Mouse (Mus musculus) midbrain, embryonic 11.5 days (tissue): Measurements from ENCODE around the gene Cops7b. TPM values are rescaled to one million over a fixed set of nuclear protein-coding genes. Genes with fewer than 3 reads are reported as not detected.

Experiments
- ATAC-seq: fragments of 200-750 bp; cut with Nextera tagmentation; 2 replicates; pipeline ENCODE4 v1.8.0; 2017; ENCODE audit warnings: moderate TSS enrichment, moderate library complexity; ENCODE audit not compliant: low FRiP score
- DNase-seq: peaks from one replicate; pipeline ENCODE4 v3.0.0; 2015; ENCODE audit warnings: low spot score; ENCODE audit errors: missing footprints
- H3K27ac ChIP-seq: fragments of 300-500 bp; sonication (generic); 2 replicates; pipeline ENCODE4 v1.5.1; 2014; ENCODE audit warnings: low read depth, low read length
- H3K27me3 ChIP-seq: fragments of 300-500 bp; sonication (generic); 2 replicates; pipeline ENCODE4 v1.6.1; 2014; ENCODE audit warnings: mild to moderate bottlenecking, low read length, moderate library complexity, mixed read lengths; ENCODE audit not compliant: control insufficient read depth, insufficient read depth
- H3K36me3 ChIP-seq: fragments of 300-500 bp; sonication (generic); 2 replicates; pipeline ENCODE4 v1.6.1; 2014; ENCODE audit warnings: mild to moderate bottlenecking, low read length, moderate library complexity, mixed read lengths; ENCODE audit not compliant: control insufficient read depth, insufficient read depth
- H3K4me1 ChIP-seq: fragments of 300-500 bp; sonication (generic); 2 replicates; pipeline ENCODE4 v1.6.1; 2014; ENCODE audit warnings: low read length; ENCODE audit not compliant: control insufficient read depth, insufficient read depth
- H3K4me2 ChIP-seq: fragments of 300-500 bp; sonication (generic); 2 replicates; pipeline ENCODE4 v1.6.1; 2014; ENCODE audit warnings: mild to moderate bottlenecking, moderate library complexity
- H3K4me3 ChIP-seq: fragments of 300-500 bp; sonication (generic); 2 replicates; pipeline ENCODE4 v1.5.1; 2014; ENCODE audit warnings: low read depth, low read length
- H3K9ac ChIP-seq: fragments of 300-500 bp; sonication (generic); 2 replicates; pipeline ENCODE4 v1.6.1; 2014; ENCODE audit warnings: low read length
- H3K9me3 ChIP-seq: fragments of 300-500 bp; sonication (generic); 2 replicates; pipeline ENCODE4 v1.6.1; 2016; ENCODE audit warnings: low read length; ENCODE audit not compliant: control insufficient read depth
- WGBS: fragments of 180-500 bp; shearing (Covaris S2); extraction: QIAGEN DNeasy Blood & Tissue Kit; methylation state at CpG from one replicate; pipeline ENCODE4 v1.1.7; 2014; 5-methylcytosine and 5-hydroxymethylcytosine counted together
- polyA plus RNA-seq: library from polyadenylated mRNA; unstranded; fragments of >200 nt; fragmentation: Nextera tagmentation; extraction: Ambion mirVana; gene quantifications from 2 replicates; pipeline ENCODE4 v1.2.1, GENCODE M21; 2014

The Cops7b gene
- polyA plus RNA-seq, 1 experiment from 2014 or later: 54.1 TPM

GRCm38 (mm10) chr1:86583709-86584108 lies 1.0 kb downstream of the Cops7b start:
- Histone ChIP-seq H3K27me3 (no peaks in the 10 kb centered on the region), H3K4me2 (no peak overlapping the region), H3K27ac (no peak overlapping the region), H3K36me3 (no peaks in the 10 kb centered on the region), H3K4me3 (no peak overlapping the region), H3K9me3 (no peaks in the 10 kb centered on the region), H3K9ac (no peak overlapping the region), H3K4me1 (peaks cover 8% of the 10 kb centered on the region)
- ATAC-seq (no peak), DNase-seq (no peak)
- 72% methylated on average over 2 of the region's 2 CpGs for WGBS

GRCm38 (mm10) chr1:86586992-86587391 lies 4.3 kb downstream of the Cops7b start:
- WGBS: under 1% methylated on average over 26 of the region's 26 CpGs
- peak; percentile 97 for DNase-seq

DNA sequence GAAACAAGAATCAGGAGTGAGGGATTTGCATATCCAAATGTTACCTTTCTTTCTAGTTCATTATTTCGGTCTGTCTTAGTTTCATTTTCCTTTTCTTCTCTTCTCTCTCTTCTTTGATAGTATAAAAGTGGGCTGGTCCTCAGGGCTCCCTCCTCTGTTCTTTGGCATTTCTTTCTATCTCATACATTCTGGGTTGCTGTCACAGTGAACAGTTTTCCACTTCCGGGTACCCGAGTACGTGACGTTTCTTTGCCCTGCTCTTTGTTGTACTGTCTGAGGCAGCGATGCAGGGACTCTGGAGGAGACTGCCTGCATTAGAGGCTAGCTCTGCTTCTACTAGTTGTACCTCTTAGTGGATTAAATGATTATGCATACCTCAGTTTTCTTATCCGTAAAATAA lies 11.8 kb downstream of the Cops7b start:
- Histone ChIP-seq H3K27me3 (no peaks in the 10 kb centered on the region), H3K27ac (no peak overlapping the region), H3K36me3 (no peaks in the 10 kb centered on the region), H3K4me2 (no peak overlapping the region), H3K4me3 (no peak overlapping the region), H3K9me3 (no peaks in the 10 kb centered on the region), H3K9ac (no peak overlapping the region), H3K4me1 (no peaks in the 10 kb centered on the region)
- no peak for ATAC-seq
- WGBS: 94% methylated on average over 7 of the region's 7 CpGs
- DNase-seq: no peak

More at GRCm38 (mm10) chr1:86586992-86587391, 4.3 kb downstream of the Cops7b start:
- H3K9ac ChIP-seq: peak overlapping the region; percentile 92
- peak; percentile 45 for ATAC-seq
- no peak overlapping the region for H3K27ac ChIP-seq
- no peaks in the 10 kb centered on the region for H3K27me3 ChIP-seq
- H3K4me1 ChIP-seq: peaks cover 3% of the 10 kb centered on the region; the same call in 1 of the 2 replicates
- no peaks in the 10 kb centered on the region for H3K36me3 ChIP-seq
- H3K9me3 ChIP-seq: no peaks in the 10 kb centered on the region
- peak overlapping the region; percentile 80 for H3K4me2 ChIP-seq
- peak overlapping the region; percentile 91 for H3K4me3 ChIP-seq

GRCm38 (mm10) chr1:86595315-86595714 lies 12.6 kb downstream of the Cops7b start:
- WGBS: 94% methylated on average over 6 of the region's 6 CpGs
- H3K27me3 ChIP-seq: no peaks in the 10 kb centered on the region

GRCm38 (mm10) chr1:86596512-86596911 lies 13.8 kb downstream of the Cops7b start:
- Histone ChIP-seq H3K27ac (no peak overlapping the region), H3K4me1 (no peaks in the 10 kb centered on the region), H3K4me3 (no peak overlapping the region), H3K9ac (no peak overlapping the region), H3K36me3 (peaks cover 5% of the 10 kb centered on the region; the same call in 1 of the 2 replicates), H3K27me3 (no peaks in the 10 kb centered on the region), H3K9me3 (no peaks in the 10 kb centered on the region), H3K4me2 (no peak overlapping the region)
- WGBS: 95% methylated on average over 6 of the region's 6 CpGs
- no peak for ATAC-seq
- DNase-seq: no peak

More at GRCm38 (mm10) chr1:86595315-86595714, 12.6 kb downstream of the Cops7b start:
- Histone ChIP-seq H3K36me3 (no peaks in the 10 kb centered on the region), H3K9ac (no peak overlapping the region), H3K4me1 (no peaks in the 10 kb centered on the region), H3K4me2 (no peak overlapping the region), H3K27ac (no peak overlapping the region), H3K9me3 (no peaks in the 10 kb centered on the region), H3K4me3 (no peak overlapping the region)
- DNase-seq (no peak), ATAC-seq (no peak)

DNA sequence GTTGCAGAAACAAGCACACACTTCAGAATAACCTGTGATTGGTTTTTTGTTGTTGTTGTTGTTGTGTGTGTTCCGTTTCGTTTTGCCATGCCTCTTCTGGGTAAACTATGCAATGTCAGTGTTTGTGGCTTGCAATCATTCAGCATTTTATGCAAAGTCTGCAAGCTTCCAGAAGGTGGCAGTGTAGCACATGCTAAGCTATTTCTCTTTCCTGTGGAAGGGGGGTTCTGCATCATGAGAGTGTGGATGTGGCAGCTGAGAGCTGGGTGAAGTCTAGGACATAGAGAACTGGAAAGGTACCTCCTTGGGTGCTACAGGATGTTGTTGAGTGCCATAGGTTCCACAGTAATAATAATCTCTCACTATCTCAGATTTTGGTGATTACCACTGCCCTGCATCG lies 15.8 kb downstream of the Cops7b start:
- peak; percentile 87 for DNase-seq
- no peak for ATAC-seq

GRCm38 (mm10) chr1:86600117-86600516 lies 17.4 kb downstream of the Cops7b start:
- no peaks in the 10 kb centered on the region for H3K9me3 ChIP-seq
- no peak for DNase-seq
- no peaks in the 10 kb centered on the region for H3K27me3 ChIP-seq
- H3K4me2 ChIP-seq: no peak overlapping the region
- no peak overlapping the region for H3K9ac ChIP-seq
- no peak overlapping the region for H3K4me3 ChIP-seq
- no peak for ATAC-seq
- H3K27ac ChIP-seq: no peak overlapping the region
- 88% methylated on average over 2 of the region's 2 CpGs for WGBS
- peaks cover 10% of the 10 kb centered on the region for H3K36me3 ChIP-seq
- H3K4me1 ChIP-seq: no peaks in the 10 kb centered on the region

More for the DNA sequence above, 15.8 kb downstream of the Cops7b start:
- no peak overlapping the region for H3K9ac ChIP-seq
- H3K4me1 ChIP-seq: no peaks in the 10 kb centered on the region
- H3K4me3 ChIP-seq: no peak overlapping the region
- H3K9me3 ChIP-seq: no peaks in the 10 kb centered on the region
- H3K27ac ChIP-seq: no peak overlapping the region
- WGBS: 72% methylated on average over 3 of the region's 3 CpGs
- no peak overlapping the region for H3K4me2 ChIP-seq
- H3K36me3 ChIP-seq: peaks cover 7% of the 10 kb centered on the region; the same call in 1 of the 2 replicates
- H3K27me3 ChIP-seq: no peaks in the 10 kb centered on the region

DNA sequence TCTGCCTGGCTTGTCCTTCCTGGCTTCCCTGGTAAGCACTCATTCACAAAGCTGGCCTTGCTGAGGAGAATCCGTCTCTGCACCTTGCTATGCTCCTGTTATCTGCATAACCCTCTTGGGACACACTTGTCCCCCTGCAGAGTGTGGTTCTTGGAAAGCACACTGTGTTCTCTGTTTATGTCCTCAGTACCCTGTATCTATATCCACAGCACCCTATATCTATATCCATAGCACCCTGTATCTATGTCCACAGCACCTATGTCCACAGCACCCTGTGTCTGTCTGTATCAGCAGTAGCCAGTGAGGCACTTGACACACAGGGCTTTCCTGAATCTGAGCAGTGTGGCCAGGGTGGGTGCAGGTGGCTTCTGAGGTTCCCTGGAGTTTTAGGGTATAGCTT lies 28.2 kb downstream of the Cops7b start:
- 79% methylated on average over 1 of the region's 1 CpGs for WGBS
- no peak for ATAC-seq

GRCm38 (mm10) chr1:86612081-86612480 lies 29.4 kb downstream of the Cops7b start:
- 73% methylated on average over 1 of the region's 1 CpGs for WGBS
- no peak overlapping the region for H3K27ac ChIP-seq
- H3K36me3 ChIP-seq: no peaks in the 10 kb centered on the region
- ATAC-seq: no peak
- H3K4me1 ChIP-seq: no peaks in the 10 kb centered on the region
- H3K4me2 ChIP-seq: no peak overlapping the region
- no peak overlapping the region for H3K9ac ChIP-seq
- H3K4me3 ChIP-seq: no peak overlapping the region
- DNase-seq: no peak
- H3K9me3 ChIP-seq: no peaks in the 10 kb centered on the region
- H3K27me3 ChIP-seq: no peaks in the 10 kb centered on the region

More for the DNA sequence above, 28.2 kb downstream of the Cops7b start:
- H3K4me2 ChIP-seq: no peak overlapping the region
- H3K9me3 ChIP-seq: no peaks in the 10 kb centered on the region
- no peak overlapping the region for H3K27ac ChIP-seq
- no peak overlapping the region for H3K9ac ChIP-seq
- H3K4me1 ChIP-seq: no peaks in the 10 kb centered on the region
- DNase-seq: no peak
- no peaks in the 10 kb centered on the region for H3K27me3 ChIP-seq
- H3K4me3 ChIP-seq: no peak overlapping the region
- no peaks in the 10 kb centered on the region for H3K36me3 ChIP-seq
